Mouse (Mus musculus): ENCODE results near the gene Bco2. TPM values are rescaled to one million over a fixed set of nuclear protein-coding genes. Genes with fewer than 3 reads are reported as not detected.
A peak's percentile ranks its signal among the peaks of the same experiment; 100 is the strongest.

Gene Bco2
- polyA plus RNA-seq, 1 experiment from 2014 or later, result 0.87 TPM

GRCm38 (mm10) chr9:50507570-50507969, 47.4 kb downstream of the Bco2 start:
- H3K4me1 ChIP-seq (ENCODE audit: control insufficient read depth, low read depth, low read length), result no peaks in the 10 kb centered on the region; the same call in 1 of the 2 replicates
- H3K27me3 ChIP-seq (ENCODE audit: control insufficient read depth, insufficient read depth, low read depth, low read length), result no peaks in the 10 kb centered on the region
- H3K36me3 ChIP-seq (ENCODE audit: control insufficient read depth, insufficient read depth), result no peaks in the 10 kb centered on the region
- no peak overlapping the region for H3K27ac ChIP-seq (ENCODE audit: low read length)
- no peak overlapping the region for H3K4me3 ChIP-seq (ENCODE audit: low read depth, low read length)
- peak; percentile 65 for ATAC-seq (ENCODE audit: low read depth)
- 31% methylated on average over 7 of the region's 7 CpGs for WGBS (ENCODE audit: insufficient replicate concordance)
- no peak overlapping the region for H3K4me2 ChIP-seq (ENCODE audit: low read depth, low read length)
- H3K9me3 ChIP-seq (replicated peaks; ENCODE audit: control insufficient read depth, low read length), result no peaks in the 10 kb centered on the region
- no peak overlapping the region for H3K9ac ChIP-seq (ENCODE audit: low read depth, low read length)

DNA sequence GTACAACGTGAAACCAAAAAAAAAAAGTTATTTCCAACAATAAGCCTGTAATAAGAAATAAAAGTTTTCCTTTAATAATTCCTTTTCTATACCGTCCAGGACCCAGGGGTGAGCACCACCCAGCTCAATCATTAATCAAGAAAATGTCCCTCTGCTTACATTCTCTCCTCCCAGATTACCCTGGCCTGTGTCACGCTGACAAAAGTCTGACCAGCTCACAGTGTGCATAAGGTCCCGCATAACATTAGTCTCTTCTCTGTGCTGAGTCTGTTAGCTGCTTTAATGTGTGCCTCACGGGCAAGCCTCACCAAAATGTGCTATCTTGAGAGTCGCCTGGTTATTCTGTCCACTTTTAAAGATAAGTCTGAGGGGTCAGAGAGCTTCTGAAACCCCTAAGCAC, 49.6 kb downstream of the Bco2 start:
- Histone ChIP-seq H3K4me1 (ENCODE audit: control insufficient read depth, low read depth, low read length) (no peaks in the 10 kb centered on the region; the same call in 1 of the 2 replicates), H3K36me3 (ENCODE audit: control insufficient read depth, insufficient read depth) (no peaks in the 10 kb centered on the region), H3K4me3 (ENCODE audit: low read depth, low read length) (no peak overlapping the region), H3K9me3 (replicated peaks; ENCODE audit: control insufficient read depth, low read length) (no peaks in the 10 kb centered on the region), H3K27me3 (ENCODE audit: control insufficient read depth, insufficient read depth, low read depth, low read length) (no peaks in the 10 kb centered on the region), H3K9ac (ENCODE audit: low read depth, low read length) (no peak overlapping the region), H3K4me2 (ENCODE audit: low read depth, low read length) (no peak overlapping the region), H3K27ac (ENCODE audit: low read length) (peak overlapping the region; percentile 23; the same call in 1 of the 2 replicates)
- WGBS (ENCODE audit: insufficient replicate concordance), result 42% methylated on average over 6 of the region's 6 CpGs
- peak; percentile 46; the same call in 1 of the 2 replicates for ATAC-seq (ENCODE audit: low read depth)

- no peaks in the 10 kb centered on the region; the same call in 1 of the 2 replicates for H3K4me1 ChIP-seq (ENCODE audit: control insufficient read depth, low read depth, low read length)
- no peaks in the 10 kb centered on the region for H3K36me3 ChIP-seq (ENCODE audit: control insufficient read depth, insufficient read depth)
- no peak overlapping the region for H3K27ac ChIP-seq (ENCODE audit: low read length)
- H3K27me3 ChIP-seq (ENCODE audit: control insufficient read depth, insufficient read depth, low read depth, low read length), result no peaks in the 10 kb centered on the region
- no peak overlapping the region for H3K4me3 ChIP-seq (ENCODE audit: low read depth, low read length)
- no peaks in the 10 kb centered on the region for H3K9me3 ChIP-seq (replicated peaks; ENCODE audit: control insufficient read depth, low read length)
- ATAC-seq (ENCODE audit: low read depth), result no peak
- no peak overlapping the region for H3K9ac ChIP-seq (ENCODE audit: low read depth, low read length)
- H3K4me2 ChIP-seq (ENCODE audit: low read depth, low read length), result no peak overlapping the region
- 56% methylated on average over 3 of the region's 3 CpGs for WGBS (ENCODE audit: insufficient replicate concordance)
Observed at GRCm38 (mm10) chr9:50502949-50503348, 52.0 kb downstream of the Bco2 start.

DNA sequence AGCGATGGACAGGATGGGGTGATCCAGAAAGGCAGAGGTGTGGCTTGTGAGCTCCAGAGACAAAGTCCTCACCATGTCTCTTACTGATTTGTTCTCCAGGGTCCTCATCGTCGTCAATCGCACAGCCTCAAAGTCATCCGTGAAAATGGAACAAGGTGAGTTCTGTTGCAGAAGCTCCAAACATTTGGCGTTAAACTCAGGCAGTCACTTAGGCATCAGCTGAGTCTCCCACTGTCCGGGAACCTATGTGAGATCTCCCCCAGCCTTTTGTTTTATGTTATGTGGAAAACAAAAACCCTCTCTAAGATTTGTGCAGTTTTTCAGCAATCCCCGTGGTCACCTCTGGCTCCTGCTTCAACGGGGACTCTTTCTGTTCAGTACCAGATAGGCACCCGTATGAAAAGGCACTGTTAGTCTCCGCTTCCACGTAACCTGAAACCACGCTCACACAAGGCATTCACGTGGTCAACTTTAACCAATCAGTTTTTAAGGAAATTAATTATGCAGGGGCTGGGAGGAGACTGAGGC, 53.9 kb downstream of the Bco2 start:
- Histone ChIP-seq H3K27ac (ENCODE audit: low read length) (no peak overlapping the region), H3K9ac (ENCODE audit: low read depth, low read length) (peak overlapping the region; percentile 3; the same call in 1 of the 2 replicates), H3K4me1 (ENCODE audit: control insufficient read depth, low read depth, low read length) (peaks cover 2% of the 10 kb centered on the region; the same call in 1 of the 2 replicates)

DNA sequence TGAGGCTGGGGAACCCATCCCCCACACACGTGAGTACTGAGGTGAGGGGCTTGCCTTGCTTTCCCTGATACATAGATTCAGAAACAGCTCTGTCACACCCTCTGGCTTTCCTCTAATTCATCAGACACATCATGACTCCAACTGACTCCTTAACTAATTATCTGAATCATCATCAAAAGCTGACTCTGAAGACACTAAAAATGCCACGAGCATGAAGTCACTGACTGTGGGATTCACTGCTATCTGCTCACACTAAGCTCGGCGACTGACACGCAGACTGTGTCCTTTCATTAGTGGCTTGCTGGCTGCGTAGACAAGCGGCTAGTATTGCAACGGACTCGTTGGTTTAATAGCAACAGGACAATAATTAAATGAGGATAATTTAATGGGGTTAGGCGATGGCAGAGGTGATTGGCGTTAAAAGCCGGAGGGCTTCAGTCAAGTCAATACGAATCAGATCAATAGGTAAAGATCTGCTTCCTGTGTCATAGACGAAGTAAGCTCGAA, 54.5 kb downstream of the Bco2 start:
- Histone ChIP-seq H3K9ac (ENCODE audit: low read depth, low read length) (no peak overlapping the region), H3K4me2 (ENCODE audit: low read depth, low read length) (peak overlapping the region; percentile 55), H3K9me3 (replicated peaks; ENCODE audit: control insufficient read depth, low read length) (no peaks in the 10 kb centered on the region), H3K27ac (ENCODE audit: low read length) (no peak overlapping the region), H3K4me1 (ENCODE audit: control insufficient read depth, low read depth, low read length) (peaks cover 5% of the 10 kb centered on the region), H3K27me3 (ENCODE audit: control insufficient read depth, insufficient read depth, low read depth, low read length) (no peaks in the 10 kb centered on the region), H3K36me3 (ENCODE audit: control insufficient read depth, insufficient read depth) (no peaks in the 10 kb centered on the region), H3K4me3 (ENCODE audit: low read depth, low read length) (peak overlapping the region; percentile 49)
- 48% methylated on average over 15 of the region's 15 CpGs for WGBS (ENCODE audit: insufficient replicate concordance)
- no peak for ATAC-seq (ENCODE audit: low read depth)

More for the DNA sequence above, 53.9 kb downstream of the Bco2 start:
- 18% methylated on average over 14 of the region's 14 CpGs for WGBS (ENCODE audit: insufficient replicate concordance)
- Histone ChIP-seq H3K36me3 (ENCODE audit: control insufficient read depth, insufficient read depth) (no peaks in the 10 kb centered on the region), H3K9me3 (replicated peaks; ENCODE audit: control insufficient read depth, low read length) (no peaks in the 10 kb centered on the region), H3K4me3 (ENCODE audit: low read depth, low read length) (peak overlapping the region; percentile 49), H3K4me2 (ENCODE audit: low read depth, low read length) (peak overlapping the region; percentile 55), H3K27me3 (ENCODE audit: control insufficient read depth, insufficient read depth, low read depth, low read length) (no peaks in the 10 kb centered on the region)
- ATAC-seq (ENCODE audit: low read depth), result peak; percentile 77

DNA sequence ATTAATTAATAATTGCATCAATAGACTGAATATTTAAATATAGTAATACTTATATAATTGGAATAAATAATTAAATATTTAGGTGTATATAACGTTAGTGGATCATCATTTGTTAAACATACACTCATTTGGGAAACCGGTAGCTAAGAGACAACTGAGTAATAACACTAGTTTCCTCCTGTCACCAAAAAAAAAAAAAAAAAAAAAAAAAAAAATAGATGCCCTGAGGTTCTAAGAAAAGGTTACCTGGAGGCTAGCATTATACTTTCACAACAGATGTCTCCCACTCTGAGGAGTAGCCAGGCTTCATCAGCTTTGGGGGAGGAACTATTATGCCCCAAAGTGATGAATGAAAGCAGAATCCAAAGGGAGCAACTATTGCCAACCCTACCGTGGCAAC, 55.2 kb downstream of the Bco2 start:
- Histone ChIP-seq H3K9ac (ENCODE audit: low read depth, low read length) (no peak overlapping the region), H3K4me2 (ENCODE audit: low read depth, low read length) (no peak overlapping the region), H3K4me3 (ENCODE audit: low read depth, low read length) (no peak overlapping the region), H3K27me3 (ENCODE audit: control insufficient read depth, insufficient read depth, low read depth, low read length) (no peaks in the 10 kb centered on the region), H3K9me3 (replicated peaks; ENCODE audit: control insufficient read depth, low read length) (no peaks in the 10 kb centered on the region), H3K27ac (ENCODE audit: low read length) (no peak overlapping the region), H3K36me3 (ENCODE audit: control insufficient read depth, insufficient read depth) (no peaks in the 10 kb centered on the region), H3K4me1 (ENCODE audit: control insufficient read depth, low read depth, low read length) (peaks cover 5% of the 10 kb centered on the region)
- 61% methylated on average over 3 of the region's 3 CpGs for WGBS (ENCODE audit: insufficient replicate concordance)
- ATAC-seq (ENCODE audit: low read depth), result no peak

DNA sequence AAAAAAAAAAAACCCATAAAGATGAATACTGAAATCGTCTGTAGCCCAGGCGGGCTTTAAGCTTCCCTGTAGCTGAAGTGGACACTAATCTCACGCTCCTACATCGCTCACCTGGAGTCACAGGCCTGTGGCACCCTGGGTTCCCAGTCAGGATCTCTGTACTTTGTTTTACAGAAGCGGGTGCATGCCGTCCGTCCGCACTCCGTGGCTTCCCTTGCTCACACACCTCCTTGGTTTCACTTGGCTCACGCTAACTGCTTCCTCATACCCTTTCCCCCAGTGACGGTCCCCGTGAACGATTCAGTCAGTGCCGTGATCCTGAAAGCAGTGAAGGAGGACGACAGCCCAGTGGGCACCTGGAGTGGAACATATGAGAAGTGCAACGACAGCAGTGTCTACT, 56.2 kb downstream of the Bco2 start:
- Histone ChIP-seq H3K4me2 (ENCODE audit: low read depth, low read length) (peak overlapping the region; percentile 33; the same call in 1 of the 2 replicates), H3K9ac (ENCODE audit: low read depth, low read length) (no peak overlapping the region), H3K4me1 (ENCODE audit: control insufficient read depth, low read depth, low read length) (peaks cover 5% of the 10 kb centered on the region), H3K36me3 (ENCODE audit: control insufficient read depth, insufficient read depth) (no peaks in the 10 kb centered on the region), H3K9me3 (replicated peaks; ENCODE audit: control insufficient read depth, low read length) (no peaks in the 10 kb centered on the region), H3K4me3 (ENCODE audit: low read depth, low read length) (no peak overlapping the region), H3K27ac (ENCODE audit: low read length) (no peak overlapping the region), H3K27me3 (ENCODE audit: control insufficient read depth, insufficient read depth, low read depth, low read length) (no peaks in the 10 kb centered on the region)
- no peak for ATAC-seq (ENCODE audit: low read depth)
- 55% methylated on average over 16 of the region's 16 CpGs for WGBS (ENCODE audit: insufficient replicate concordance)

DNA sequence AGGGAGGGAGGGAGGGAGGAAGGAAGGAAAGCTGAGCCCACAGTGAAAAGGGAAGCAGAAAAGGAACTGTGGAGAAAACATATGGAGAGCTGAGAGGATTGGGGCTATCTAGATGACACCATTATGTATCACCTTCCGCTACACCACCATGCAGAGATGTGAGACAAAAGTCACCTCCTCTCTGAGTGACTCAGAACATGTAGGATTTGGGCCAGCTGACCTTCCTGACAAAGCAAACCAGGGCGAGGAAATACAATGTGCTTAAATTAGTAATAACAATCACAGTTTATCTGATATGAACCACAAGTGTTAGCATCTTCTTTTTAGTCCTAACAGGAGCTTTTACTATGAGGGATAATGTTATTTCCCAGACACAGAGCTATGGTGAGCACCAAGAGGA, 57.4 kb downstream of the Bco2 start:
- H3K27me3 ChIP-seq (ENCODE audit: control insufficient read depth, insufficient read depth, low read depth, low read length), result no peaks in the 10 kb centered on the region
- WGBS (ENCODE audit: insufficient replicate concordance), result 49% methylated on average over 2 of the region's 2 CpGs
- no peaks in the 10 kb centered on the region for H3K36me3 ChIP-seq (ENCODE audit: control insufficient read depth, insufficient read depth)
- ATAC-seq (ENCODE audit: low read depth), result no peak
- H3K27ac ChIP-seq (ENCODE audit: low read length), result no peak overlapping the region
- H3K4me1 ChIP-seq (ENCODE audit: control insufficient read depth, low read depth, low read length), result peaks cover 5% of the 10 kb centered on the region
- no peak overlapping the region for H3K9ac ChIP-seq (ENCODE audit: low read depth, low read length)
- no peak overlapping the region for H3K4me3 ChIP-seq (ENCODE audit: low read depth, low read length)
- H3K4me2 ChIP-seq (ENCODE audit: low read depth, low read length), result no peak overlapping the region
- H3K9me3 ChIP-seq (replicated peaks; ENCODE audit: control insufficient read depth, low read length), result no peaks in the 10 kb centered on the region

DNA sequence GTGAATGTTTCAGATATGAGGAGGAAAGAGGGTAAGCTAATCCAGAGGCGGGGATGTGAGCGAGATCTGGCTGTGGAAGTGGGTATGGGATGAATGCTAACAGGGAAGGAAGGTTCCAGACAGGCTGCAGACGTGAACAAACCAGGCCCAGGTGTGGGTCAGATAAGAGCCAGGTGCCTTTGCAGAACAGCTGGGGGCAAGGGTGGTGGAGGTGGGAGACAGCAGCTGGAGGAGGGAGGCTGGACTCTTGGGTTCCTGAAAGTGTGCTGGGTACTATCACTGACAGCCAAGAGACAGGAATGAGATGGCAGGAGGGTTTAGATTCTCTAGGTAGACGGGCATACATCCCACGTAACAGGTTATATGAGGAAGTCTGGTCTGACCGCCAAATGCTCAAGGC, 57.9 kb downstream of the Bco2 start:
- H3K4me2 ChIP-seq (ENCODE audit: low read depth, low read length), result no peak overlapping the region
- H3K27ac ChIP-seq (ENCODE audit: low read length), result no peak overlapping the region
- no peak for ATAC-seq (ENCODE audit: low read depth)
- WGBS (ENCODE audit: insufficient replicate concordance), result 37% methylated on average over 6 of the region's 6 CpGs
- no peaks in the 10 kb centered on the region for H3K36me3 ChIP-seq (ENCODE audit: control insufficient read depth, insufficient read depth)
- peaks cover 5% of the 10 kb centered on the region for H3K4me1 ChIP-seq (ENCODE audit: control insufficient read depth, low read depth, low read length)
- no peaks in the 10 kb centered on the region for H3K9me3 ChIP-seq (replicated peaks; ENCODE audit: control insufficient read depth, low read length)
- H3K27me3 ChIP-seq (ENCODE audit: control insufficient read depth, insufficient read depth, low read depth, low read length), result no peaks in the 10 kb centered on the region
- H3K4me3 ChIP-seq (ENCODE audit: low read depth, low read length), result no peak overlapping the region
- no peak overlapping the region for H3K9ac ChIP-seq (ENCODE audit: low read depth, low read length)

All from liver, embryonic 16.5 days (tissue).